Mouse (Mus musculus) CH12.LX (cell line): ENCODE results near the gene Zfp607b. TPM values are rescaled to one million over a fixed set of nuclear protein-coding genes. Genes with fewer than 3 reads are reported as not detected.

Experiments used
- DNase-seq: peaks from one replicate; pipeline ENCODE4 v3.0.0-alpha.2; 2013; ENCODE audit errors: extremely low read depth
- H3K27ac ChIP-seq: 2 replicates; pipeline ENCODE4 v1.5.1; 2012; ENCODE audit warnings: low read depth, mild to moderate bottlenecking, control low read depth, moderate library complexity; ENCODE audit not compliant: insufficient read depth
- H3K27me3 ChIP-seq: replicated peaks from 2 replicates; pipeline ENCODE3; 2012; ENCODE audit warnings: inconsistent platforms
- H3K36me3 ChIP-seq, 2 experiments: replicated peaks in 1 of 2; 2 replicates each; pipeline versions ENCODE3 to v1.6.1; 2012; ENCODE audit warnings: inconsistent platforms in 1 of 2, low read length in 1 of 2, mild to moderate bottlenecking in 1 of 2, mixed read lengths in 1 of 2, moderate library complexity in 1 of 2; ENCODE audit not compliant: control insufficient read depth in 1 of 2, insufficient read depth in 1 of 2
- H3K4me1 ChIP-seq, 2 experiments: 2 replicates each; pipeline ENCODE4 v1.6.1; 2012; ENCODE audit warnings: inconsistent platforms in 1 of 2, moderate library complexity in 1 of 2; ENCODE audit not compliant: insufficient read depth in 2 of 2, control insufficient read depth in 1 of 2
- H3K4me2 ChIP-seq: 2 replicates; pipeline ENCODE4 v1.6.1; 2012; ENCODE audit warnings: low read depth, mild to moderate bottlenecking, control low read depth; ENCODE audit not compliant: poor library complexity, insufficient read depth, severe bottlenecking
- H3K4me3 ChIP-seq, 3 experiments: fragments of 150-350 bp in 1 of 3; sonication (generic) in 1 of 3; replicated peaks in 1 of 3; 2 replicates each; pipeline versions ENCODE3 to v1.5.1; 2011 to 2012; ENCODE audit warnings: low read depth in 2 of 3, low read length in 2 of 3, mild to moderate bottlenecking in 2 of 3, moderate library complexity in 2 of 3, control low read depth in 1 of 3, improper control_type of control experiment in 1 of 3, inconsistent platforms in 1 of 3, mixed read lengths in 1 of 3; ENCODE audit not compliant: poor library complexity in 1 of 3
- H3K79me2 ChIP-seq: replicated peaks from 2 replicates; pipeline ENCODE4 v1.6.1; 2012; ENCODE audit warnings: mild to moderate bottlenecking, moderate library complexity; ENCODE audit not compliant: control insufficient read depth, poor library complexity, insufficient read depth, severe bottlenecking; ENCODE audit errors: extremely low read depth
- H3K9ac ChIP-seq: 2 replicates; pipeline ENCODE4 v1.6.1; 2012; ENCODE audit warnings: low read depth, mild to moderate bottlenecking, control low read depth, moderate library complexity; ENCODE audit not compliant: insufficient read depth
- H3K9me3 ChIP-seq: replicated peaks from 2 replicates; pipeline ENCODE3; 2012; ENCODE audit warnings: low read length, inconsistent platforms, mixed read lengths
- BHLHE40 ChIP-seq: IDR thresholded peaks from 2 replicates; pipeline ENCODE4 v1.6.1; 2011; ENCODE audit warnings: mild to moderate bottlenecking, low read depth, low read length, improper control_type of control experiment
- CHD1 ChIP-seq: IDR thresholded peaks from 2 replicates; pipeline ENCODE4 v1.6.1; 2012; ENCODE audit warnings: low read depth, low read length, improper control_type of control experiment, inconsistent platforms
- CHD2 ChIP-seq: IDR thresholded peaks from 2 replicates; pipeline ENCODE4 v1.6.1; 2011; ENCODE audit warnings: low read length, improper control_type of control experiment
- CTCF ChIP-seq, 2 experiments: IDR thresholded peaks in 1 of 2; conservative IDR thresholded peaks in 1 of 2; 2 replicates each; pipeline ENCODE4 v1.5.1; 2011 to 2012; ENCODE audit warnings: low read depth in 2 of 2, low read length in 2 of 2, improper control_type of control experiment in 1 of 2, inconsistent platforms in 1 of 2, mild to moderate bottlenecking in 1 of 2, moderate library complexity in 1 of 2
- E2F4 ChIP-seq: IDR thresholded peaks from 2 replicates; pipeline ENCODE4 v1.6.1; 2011; ENCODE audit warnings: low read depth, low read length, improper control_type of control experiment; ENCODE audit not compliant: insufficient replicate concordance
- ELF1 ChIP-seq: IDR thresholded peaks from 2 replicates; pipeline ENCODE4 v1.6.1; 2014; ENCODE audit warnings: low read depth, mild to moderate bottlenecking, inconsistent platforms, low read length, improper control_type of control experiment
- EP300 ChIP-seq: IDR thresholded peaks from 2 replicates; pipeline ENCODE4 v1.6.1; 2011; ENCODE audit warnings: low read length, improper control_type of control experiment
- ETS1 ChIP-seq: conservative IDR thresholded peaks from 2 replicates; pipeline ENCODE4 v1.6.1; 2012; ENCODE audit warnings: low read depth, mild to moderate bottlenecking, inconsistent platforms, low read length, improper control_type of control experiment, moderate library complexity
- GABPA ChIP-seq: IDR thresholded peaks from 2 replicates; pipeline ENCODE4 v1.6.1; 2012; ENCODE audit warnings: low read depth, low read length, improper control_type of control experiment, inconsistent platforms; ENCODE audit not compliant: insufficient replicate concordance
- HCFC1 ChIP-seq: IDR thresholded peaks from 2 replicates; pipeline ENCODE4 v1.6.1; 2012; ENCODE audit warnings: low read depth, mild to moderate bottlenecking, inconsistent platforms, low read length, improper control_type of control experiment
- IRF4 ChIP-seq: IDR thresholded peaks from 2 replicates; pipeline ENCODE4 v1.6.1; 2014; ENCODE audit warnings: low read depth, mild to moderate bottlenecking, inconsistent platforms, low read length, improper control_type of control experiment
- JUN ChIP-seq: IDR thresholded peaks from 2 replicates; pipeline ENCODE4 v1.6.1; 2011; ENCODE audit warnings: low read depth, mild to moderate bottlenecking, low read length, improper control_type of control experiment, moderate library complexity; ENCODE audit not compliant: insufficient read depth
- JUND ChIP-seq: conservative IDR thresholded peaks from 2 replicates; pipeline ENCODE4 v1.6.1; 2011; ENCODE audit warnings: low read depth, low read length, improper control_type of control experiment
- KAT2A ChIP-seq: IDR thresholded peaks from 2 replicates; pipeline ENCODE4 v1.6.1; 2012; ENCODE audit warnings: low read length, improper control_type of control experiment, inconsistent platforms; ENCODE audit not compliant: insufficient replicate concordance
- MAFK ChIP-seq: IDR thresholded peaks from 2 replicates; pipeline ENCODE4 v1.6.1; 2011; ENCODE audit warnings: low read length, improper control_type of control experiment; ENCODE audit not compliant: insufficient replicate concordance
- MAX ChIP-seq: IDR thresholded peaks from 2 replicates; pipeline ENCODE4 v1.6.1; 2011; ENCODE audit warnings: low read length, improper control_type of control experiment
- MAZ ChIP-seq: IDR thresholded peaks from 2 replicates; pipeline ENCODE4 v1.6.1; 2012; ENCODE audit warnings: low read depth, mild to moderate bottlenecking, inconsistent platforms, low read length, improper control_type of control experiment, moderate library complexity
- MEF2A ChIP-seq: IDR thresholded peaks from 2 replicates; pipeline ENCODE4 v1.6.1; 2014; ENCODE audit warnings: low read depth, mild to moderate bottlenecking, inconsistent platforms, low read length, improper control_type of control experiment, borderline replicate concordance
- MXI1 ChIP-seq: IDR thresholded peaks from 2 replicates; pipeline ENCODE4 v1.6.1; 2011; ENCODE audit warnings: mild to moderate bottlenecking, low read depth, low read length, improper control_type of control experiment
- MYC ChIP-seq: IDR thresholded peaks from 2 replicates; pipeline ENCODE4 v1.6.1; 2011; ENCODE audit warnings: low read depth, mild to moderate bottlenecking, improper control_type of control experiment, low read length
- NELFE ChIP-seq: IDR thresholded peaks from 2 replicates; pipeline ENCODE4 v1.6.1; 2011; ENCODE audit warnings: low read depth, low read length, improper control_type of control experiment
- NRF1 ChIP-seq: IDR thresholded peaks from 2 replicates; pipeline ENCODE4 v1.6.1; 2014; ENCODE audit warnings: low read depth, mild to moderate bottlenecking, inconsistent platforms, low read length, improper control_type of control experiment, moderate library complexity
- PAX5 ChIP-seq: IDR thresholded peaks from 2 replicates; pipeline ENCODE4 v1.6.1; 2012; ENCODE audit warnings: low read length, inconsistent platforms, mixed read lengths
- POLR2A ChIP-seq: IDR thresholded peaks from 2 replicates; pipeline ENCODE4 v1.6.1; 2011; ENCODE audit warnings: low read depth, mild to moderate bottlenecking, improper control_type of control experiment, low read length
- POLR2AphosphoS2 ChIP-seq: IDR thresholded peaks from 2 replicates; pipeline ENCODE4 v1.6.1; 2011; ENCODE audit warnings: low read depth, low read length, improper control_type of control experiment
- RAD21 ChIP-seq: IDR thresholded peaks from 2 replicates; pipeline ENCODE4 v1.6.1; 2011; ENCODE audit warnings: low read depth, mild to moderate bottlenecking, low read length, improper control_type of control experiment, moderate library complexity
- RCOR1 ChIP-seq: conservative IDR thresholded peaks from 2 replicates; pipeline ENCODE4 v1.6.1; 2012; ENCODE audit warnings: low read depth, mild to moderate bottlenecking, inconsistent platforms, low read length, improper control_type of control experiment
- SIN3A ChIP-seq: IDR thresholded peaks from 2 replicates; pipeline ENCODE4 v1.6.1; 2012; ENCODE audit warnings: low read length, improper control_type of control experiment, inconsistent platforms
- SMC3 ChIP-seq: IDR thresholded peaks from 2 replicates; pipeline ENCODE4 v1.6.1; 2011; ENCODE audit warnings: low read depth, low read length, improper control_type of control experiment
- TBP ChIP-seq: conservative IDR thresholded peaks from 2 replicates; pipeline ENCODE4 v1.6.1; 2011; ENCODE audit warnings: low read depth, low read length, improper control_type of control experiment
- TCF12 ChIP-seq: IDR thresholded peaks from 2 replicates; pipeline ENCODE4 v1.6.1; 2014; ENCODE audit warnings: low read depth, mild to moderate bottlenecking, inconsistent platforms, low read length, improper control_type of control experiment
- UBTF ChIP-seq: IDR thresholded peaks from 2 replicates; pipeline ENCODE4 v1.6.1; 2012; ENCODE audit warnings: low read depth, mild to moderate bottlenecking, inconsistent platforms, low read length, improper control_type of control experiment, moderate library complexity
- USF1 ChIP-seq: IDR thresholded peaks from 2 replicates; pipeline ENCODE4 v1.6.1; 2014; ENCODE audit warnings: low read depth, mild to moderate bottlenecking, inconsistent platforms, low read length, improper control_type of control experiment
- USF2 ChIP-seq: conservative IDR thresholded peaks from 2 replicates; pipeline ENCODE4 v1.6.1; 2011; ENCODE audit warnings: low read depth, low read length, improper control_type of control experiment
- ZC3H11A ChIP-seq: IDR thresholded peaks from 2 replicates; pipeline ENCODE4 v1.6.1; 2012; ENCODE audit warnings: low read depth, mild to moderate bottlenecking, inconsistent platforms, low read length, improper control_type of control experiment
- ZKSCAN1 ChIP-seq: IDR thresholded peaks from 2 replicates; pipeline ENCODE4 v1.6.1; 2012; ENCODE audit warnings: low read depth, inconsistent platforms, low read length, improper control_type of control experiment, borderline replicate concordance
- ZMIZ1 ChIP-seq: IDR thresholded peaks from 2 replicates; pipeline ENCODE4 v1.6.1; 2012; ENCODE audit warnings: low read depth, mild to moderate bottlenecking, inconsistent platforms, low read length, improper control_type of control experiment
- ZNF384 ChIP-seq: IDR thresholded peaks from 2 replicates; pipeline ENCODE4 v1.6.1; 2012; ENCODE audit warnings: low read depth, low read length, improper control_type of control experiment, inconsistent platforms
- dilution Hi-C: fragments of 300-500 bp; cut with MboI; formaldehyde crosslinking; loops from 2 replicates; pipeline ENCODE4 v1.14.3; 2020; ENCODE audit warnings: low sequenced_read_pairs; ENCODE audit not compliant: extremely low pct_unique_long_range_greater_than_20kb, extremely low pct_ligation_motif_present
- in situ Hi-C: fragments of 300-500 bp; cut with MboI; formaldehyde crosslinking; loops from 3 replicates; pipeline ENCODE4 v1.14.3; 2019; ENCODE audit warnings: low sequenced_read_pairs, low pct_ligation_motif_present, low pct_unique_long_range_greater_than_20kb, mixed read lengths
- polyA plus RNA-seq: library from polyadenylated mRNA; unstranded; fragments of >175 nt; gene quantifications from 2 replicates; pipeline ENCODE4 v1.2.1, GENCODE M21; 2012; ENCODE audit warnings: low read depth; ENCODE audit not compliant: insufficient read length
- total RNA-seq, 2 experiments: library from RNA; depleted of rRNA; stranded (reverse); fragments of 300-350 nt in 1 of 2; fragments of >200 nt in 1 of 2; gene quantifications; 2 replicates each; pipeline ENCODE4 v1.2.3; 2012 to 2014

Zfp607b gene
- total and polyA plus RNA-seq, 3 experiments, result 0.90 to 1.2 (median 0.93) TPM

DNA sequence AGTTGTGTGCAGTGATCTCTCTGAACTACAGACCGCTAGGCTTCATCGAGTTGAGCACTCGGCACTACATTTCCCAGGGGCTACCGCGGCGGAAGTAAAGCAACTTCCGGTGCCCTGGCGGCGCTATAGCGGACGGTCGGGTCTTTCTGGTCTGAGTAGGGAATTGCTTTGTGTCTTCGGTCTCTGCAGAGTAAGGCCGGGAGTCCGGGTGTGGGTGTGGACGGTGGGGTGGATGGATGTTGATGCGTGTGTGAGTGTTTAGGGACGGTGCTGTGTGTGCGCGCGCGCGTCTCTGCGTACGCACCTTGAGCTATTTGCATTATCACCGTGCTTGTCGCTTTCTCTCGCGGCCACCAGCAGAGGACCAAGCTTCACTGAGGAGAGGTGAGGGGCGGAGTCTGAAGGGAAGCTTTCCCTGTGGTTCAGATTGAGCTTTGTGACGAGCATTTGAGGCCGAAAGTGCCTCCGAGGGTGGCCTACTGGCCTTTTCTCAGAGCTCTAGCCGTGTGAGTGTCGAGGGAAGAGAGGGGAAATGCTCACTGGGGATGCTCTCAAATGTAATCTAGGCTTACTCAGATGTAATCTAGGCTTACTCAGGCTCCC, 42.2 kb downstream of the Zfp607b start, which contains the start of gene Zfp60:
Gene Zfp60, plus strand, starts transcription at position 109 of the 603 bp plus-strand sequence.
- Histone ChIP-seq H3K27me3 (no peaks in the 10 kb centered on the region), H3K4me2 (peak within 1 kb of the TSS; percentile 92), H3K4me1 (peaks cover 17 to 48% of the 10 kb centered on the region in 2 experiments), H3K79me2 (peaks cover 38% of the 10 kb centered on the region), H3K9me3 (peaks cover 2% of the 10 kb centered on the region), H3K4me3 (peak within 1 kb of the TSS; percentile 58 to 82 (median 71)), H3K36me3 (peaks cover 3 to 13% of the 10 kb centered on the region in 2 experiments), H3K9ac (peak within 1 kb of the TSS; percentile 91), H3K27ac (peak within 1 kb of the TSS; percentile 98)
- in situ Hi-C loops (loop anchor here (5.0 kb wide), 1 partner anchor 71 kb away; no protein-coding TSS in a partner anchor), dilution Hi-C loops (no loop called here)
- TF ChIP-seq TBP, result peak; percentile 77
- no peak for TF ChIP-seq ZC3H11A
- TF ChIP-seq ZNF384, result no peak
- peak; percentile 71; the same call in 1 of the 2 replicates for TF ChIP-seq MAX
- no peak for TF ChIP-seq USF1
- peak; percentile 64; the same call in 1 of the 2 replicates for TF ChIP-seq CHD2
- no peak for TF ChIP-seq JUN
- TF ChIP-seq USF2, result no peak
- no peak for TF ChIP-seq RAD21
- TF ChIP-seq NRF1, result peak; percentile 83
- TF ChIP-seq MAZ, result 0 out of 2 replicates have a peak, but pooled peaks have one; percentile 8
- TF ChIP-seq TCF12, result peak; percentile 79
- peak; percentile 46 for TF ChIP-seq IRF4
- TF ChIP-seq RCOR1, result no peak
- TF ChIP-seq ZKSCAN1, result no peak
- TF ChIP-seq EP300, result no peak
- no peak for TF ChIP-seq PAX5
- TF ChIP-seq MYC, result peak; percentile 61; the same call in 1 of the 2 replicates
- TF ChIP-seq POLR2A, result peak; percentile 84
- TF ChIP-seq MXI1, result peak; percentile 76; the same call in 1 of the 2 replicates
- TF ChIP-seq E2F4, result no peak
- TF ChIP-seq SMC3, result no peak
- TF ChIP-seq JUND, result no peak
- peak; percentile 68; the same call in 1 of the 2 replicates for TF ChIP-seq GABPA
- TF ChIP-seq MEF2A, result peak; percentile 74
- TF ChIP-seq CHD1, result no peak
- TF ChIP-seq CTCF (conservative IDR thresholded peaks at IDR 0.05 in 1 of 2, IDR thresholded peaks at IDR 0.05 in 1 of 2; ENCODE audit: low read depth in 2 of 2, low read length in 2 of 2), result peak in 1 of 2 experiments; percentile 53; a peak in 2 of 4 replicates
- TF ChIP-seq HCFC1, result peak; percentile 99
- peak; percentile 97 for TF ChIP-seq KAT2A
- no peak; the same call in 1 of the 2 replicates for TF ChIP-seq ETS1
- peak; percentile 67; the same call in 1 of the 2 replicates for TF ChIP-seq ZMIZ1
- TF ChIP-seq UBTF, result peak; percentile 64
- TF ChIP-seq NELFE, result peak; percentile 83
- TF ChIP-seq MAFK, result no peak
- TF ChIP-seq BHLHE40, result no peak
- peak; percentile 68 for TF ChIP-seq POLR2AphosphoS2
- peak; percentile 84 for TF ChIP-seq SIN3A
- TF ChIP-seq ELF1, result peak; percentile 88
- DNase-seq, result peak; percentile 94
